Mouse (Mus musculus) layer of hippocampus, adult 8-10 months (tissue): ENCODE results near the gene Supt5. TPM values are rescaled to one million over a fixed set of nuclear protein-coding genes. Genes with fewer than 3 reads are reported as not detected.
A peak's percentile ranks its signal among the peaks of the same experiment; 100 is the strongest.
"Not testable (repeated sequence)": the region's sequence is repeated elsewhere in the genome, so short reads cannot be mapped to it uniquely, and the experiment has no call there.

ENCODE experiments used
- DNase-seq, 2 experiments: peaks; one replicate each; pipeline ENCODE4 v3.0.0; 2022; ENCODE audit warnings: low spot score in 2 of 2
- total RNA-seq, 4 experiments: library from RNA; stranded (reverse); gene quantifications; 2 replicates each; pipeline ENCODE4 v1.2.4; 2022

The Supt5 gene
- 100 to 1,000 TPM; 119 to 125 (median 122) TPM for total RNA-seq

GRCm38 (mm10) chr7:28338108-28338998 is at the start of gene Supt5:
Gene Supt5 (minus strand): TSS chr7:28338746.
- peak; percentile 96 to 97 for DNase-seq

- DNase-seq = not testable (repeated sequence)
Measured at GRCm38 (mm10) chr7:28387384-28387783, 48.8 kb upstream of the Supt5 start.

DNA sequence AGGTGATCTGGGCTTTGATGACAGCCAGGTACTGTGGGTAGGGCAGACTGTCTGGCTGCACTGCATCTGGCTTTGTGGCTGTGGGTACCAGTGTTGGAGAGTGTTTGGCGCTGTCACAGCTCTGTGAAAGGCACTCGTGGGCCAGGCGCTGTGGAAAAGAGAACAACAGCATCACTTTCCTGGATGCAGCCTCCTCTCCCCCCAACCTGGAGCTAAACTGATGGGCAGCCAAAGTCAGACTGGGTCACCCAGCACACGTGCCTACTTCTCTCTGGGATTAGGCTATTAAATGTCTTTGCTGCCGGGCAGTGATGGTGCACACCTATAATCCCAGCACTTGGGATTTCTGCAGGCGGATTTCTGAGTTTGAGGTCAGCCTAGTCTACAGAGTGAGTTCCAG is 48.3 kb upstream of the Supt5 start:
- not testable (repeated sequence) for DNase-seq

GRCm38 (mm10) chr7:28386462-28386861 is 47.9 kb upstream of the Supt5 start:
- peak in 1 of 2 experiments; percentile 82 for DNase-seq

DNA sequence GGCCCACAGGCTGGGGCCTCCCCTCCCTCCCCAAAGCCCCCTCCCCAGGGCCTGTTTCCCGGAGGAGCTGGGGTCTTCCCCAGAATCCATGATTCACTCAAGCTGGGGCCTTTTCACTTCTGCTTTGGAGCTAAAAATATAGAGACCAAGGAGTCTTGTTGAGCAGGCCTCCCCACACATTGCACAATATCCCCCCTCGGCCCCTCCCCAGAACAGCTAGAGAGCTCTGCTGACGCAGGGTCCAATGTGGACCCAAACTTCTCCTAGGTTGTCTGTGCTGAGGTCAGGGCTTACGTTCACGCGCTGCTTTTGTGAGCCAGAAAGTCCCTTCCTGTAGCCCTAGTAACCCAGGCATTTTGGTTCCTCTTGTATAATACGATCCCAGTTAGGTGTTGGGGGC is 47.5 kb upstream of the Supt5 start:
- DNase-seq = no peak

- DNase-seq = no peak
Measured at GRCm38 (mm10) chr7:28385196-28385595, 46.6 kb upstream of the Supt5 start.

- DNase-seq = no peak
Measured at GRCm38 (mm10) chr7:28384162-28384561, 45.6 kb upstream of the Supt5 start.

DNA sequence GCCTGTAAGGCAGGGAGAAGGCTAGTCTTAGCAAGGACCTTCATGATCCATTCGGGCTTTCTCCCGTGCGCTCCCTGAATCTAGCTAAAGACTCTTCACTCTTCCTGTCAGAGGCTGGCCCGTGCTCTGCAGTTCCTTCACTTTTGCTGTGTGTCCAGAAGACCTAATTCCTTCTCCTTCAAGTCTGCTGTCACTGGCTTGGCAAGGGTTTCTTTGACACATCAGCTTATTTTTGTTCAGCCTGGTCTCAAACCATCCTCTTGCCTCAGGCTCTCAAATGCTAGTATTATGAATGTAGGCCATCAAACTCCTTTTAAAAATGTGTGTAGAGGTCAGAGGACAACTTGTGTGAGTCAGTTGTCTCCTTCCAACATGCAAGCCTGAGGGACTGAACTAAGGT is 45.1 kb upstream of the Supt5 start:
- DNase-seq = no peak

GRCm38 (mm10) chr7:28382981-28383396 is 44.4 kb upstream of the Supt5 start:
- peak; percentile 65 to 72 for DNase-seq

- no peak for DNase-seq
Measured at GRCm38 (mm10) chr7:28382347-28382951, 43.9 kb upstream of the Supt5 start.

DNA sequence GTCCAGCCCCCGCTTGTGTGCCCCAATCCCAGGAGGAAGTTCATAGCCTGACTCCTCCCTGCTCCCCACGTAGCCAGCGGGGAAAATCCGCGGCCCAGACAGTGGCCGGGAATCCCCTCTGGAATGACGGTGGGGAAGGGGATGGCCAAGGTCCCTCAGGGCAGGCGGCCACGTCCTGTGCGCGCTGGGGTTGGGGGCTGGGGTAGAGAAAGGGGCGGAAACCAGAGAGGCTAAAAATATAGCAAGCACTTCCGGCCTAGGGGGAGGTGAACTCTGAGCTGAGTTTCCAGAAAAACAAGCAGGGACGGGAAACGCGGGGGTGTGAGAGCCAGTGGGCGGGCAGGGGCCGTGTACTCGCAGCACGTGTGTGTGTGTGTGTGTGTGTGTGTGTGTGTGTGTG is 43.4 kb upstream of the Supt5 start:
- DNase-seq = no peak

DNA sequence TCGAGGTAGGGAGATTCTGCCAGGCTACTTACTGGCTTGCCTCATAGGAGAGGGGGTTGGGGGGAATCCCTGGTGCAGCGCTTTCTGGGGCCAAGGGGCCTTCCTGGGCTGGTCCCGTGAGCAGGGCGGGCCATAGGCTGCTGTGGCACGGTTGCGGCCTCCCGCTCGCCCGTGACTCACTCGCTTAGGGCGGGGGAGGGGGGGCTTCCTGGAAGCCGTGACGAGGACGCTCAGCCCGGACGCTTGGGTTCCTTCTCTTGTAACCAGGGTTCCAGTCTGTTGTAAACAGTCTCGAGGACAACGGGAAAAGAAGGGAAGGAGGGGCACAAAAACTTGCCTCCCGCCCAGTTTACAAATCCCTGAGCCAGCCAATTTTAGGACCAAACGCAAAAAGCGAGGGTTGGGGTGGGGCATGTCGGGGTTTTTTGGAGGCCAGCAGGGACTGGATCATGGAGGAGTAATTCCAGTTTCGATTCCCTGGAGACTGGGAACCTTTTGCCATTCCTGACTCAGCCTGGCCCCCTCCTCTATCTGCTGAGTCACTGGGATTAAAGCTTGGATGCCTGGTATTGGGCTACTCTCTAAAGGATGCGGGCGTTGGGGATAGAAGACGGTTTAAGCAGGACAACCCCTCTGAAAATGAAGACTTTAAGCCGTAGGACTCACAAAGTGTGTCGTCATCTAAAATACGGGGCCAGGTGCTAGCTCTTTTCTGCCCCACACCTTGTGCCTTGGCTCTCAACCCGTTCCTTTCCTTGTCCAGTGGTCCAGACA is 42.7 kb upstream of the Supt5 start:
- no peak for DNase-seq

DNA sequence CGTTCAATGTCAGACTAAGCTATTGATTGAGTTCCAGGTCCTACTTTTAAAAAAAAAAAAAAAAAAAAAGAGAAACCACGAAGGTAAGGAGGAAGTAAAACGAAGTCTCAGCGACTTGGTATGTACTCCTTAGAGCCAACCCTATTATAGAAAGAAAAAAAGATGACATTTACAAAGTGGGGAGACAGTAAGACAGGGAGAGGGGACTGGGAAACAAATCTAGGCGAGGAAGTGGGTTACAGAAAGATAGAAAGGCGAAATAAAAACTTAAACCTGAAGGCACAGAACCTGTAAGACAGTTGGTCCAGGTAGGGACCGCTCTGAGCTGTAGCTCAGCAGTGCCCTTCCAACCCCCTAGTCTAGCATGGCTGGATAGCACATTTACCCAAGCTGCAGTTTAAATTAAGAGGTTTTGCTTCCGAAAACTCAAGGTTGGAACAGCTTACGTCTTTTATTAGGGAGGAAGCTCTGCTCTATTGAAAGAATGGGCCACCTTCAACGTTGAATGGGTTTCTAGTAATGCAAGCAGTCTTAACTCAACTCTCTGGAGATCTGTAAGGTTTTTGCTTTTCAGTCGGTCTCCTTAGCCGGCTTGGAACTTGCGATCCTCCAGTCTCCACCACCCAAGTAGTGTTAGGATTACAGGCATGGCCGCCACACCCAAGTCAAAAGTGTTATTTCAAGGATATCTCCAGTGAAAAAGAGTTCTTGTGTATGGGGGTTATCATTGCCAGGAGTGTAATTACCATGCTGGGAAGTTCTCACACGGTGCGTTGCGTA is 41.9 kb upstream of the Supt5 start, which contains the start of gene Zfp36:
TSS of gene Zfp36 (minus strand) at position 17 of the 780 bp plus-strand sequence.
- DNase-seq = no peak

GRCm38 (mm10) chr7:28378769-28379651 is 40.5 kb upstream of the Supt5 start:
- DNase-seq = peak; percentile 70 to 80

- DNase-seq = no peak
Measured at GRCm38 (mm10) chr7:28378066-28378690, 39.6 kb upstream of the Supt5 start.

- no peak for DNase-seq
Measured at GRCm38 (mm10) chr7:28377190-28378065, 38.9 kb upstream of the Supt5 start.

- no peak for DNase-seq
Measured at GRCm38 (mm10) chr7:28376011-28376771, 37.6 kb upstream of the Supt5 start.
